Mouse (Mus musculus) gastrocnemius, postnatal 14 days (tissue): ENCODE data around the gene Mocs3. TPM values are rescaled to one million over a fixed set of nuclear protein-coding genes. Genes with fewer than 3 reads are reported as not detected.

Experiments used
- DNase-seq: peaks from one replicate; pipeline ENCODE4 v3.0.0; 2021; ENCODE audit warnings: mixed read lengths
- intact Hi-C: fragments of 180-260 bp; cut with DNase I; formaldehyde crosslinking; loops from one replicate; pipeline ENCODE4 v1.15.1; 2025; ENCODE audit warnings: low total_unique reads
- long read RNA-seq, 2 experiments: library from polyadenylated mRNA; stranded (forward); transcript quantifications; one replicate each; pipeline ENCODE4 v2.0.0; 2021
- total RNA-seq, 2 experiments: library from RNA; stranded (reverse); gene quantifications; 2 replicates each; pipeline ENCODE4 v1.2.3; 2021

The Mocs3 gene
- total RNA-seq = 1 to 10 TPM; 4.0 to 4.7 TPM
- long read RNA-seq, experiment 1, transcript Mocs3-201 (1 exons, 1,973 nt) = major isoform, 17 of 17 reads
- long read RNA-seq, experiment 1, partial matches to known transcripts = 0 of 17 reads
- long read RNA-seq, experiment 1, other reads (novel, unspliced or antisense) = 0 of 17 reads
- long read RNA-seq, experiment 2, transcript Mocs3-201 (1 exons, 1,973 nt) = major isoform, 14 of 14 reads
- long read RNA-seq, experiment 2, partial matches to known transcripts = 0 of 14 reads
- long read RNA-seq, experiment 2, other reads (novel, unspliced or antisense) = 0 of 14 reads

- intact Hi-C loops = no loop called here
- DNase-seq = peak; percentile 84
These were observed at the start of gene Mocs3, which contains the start of the genes Gm20716 and Dpm1 for GRCm38 (mm10) chr2:168230026-168230728. Gene Mocs3, plus strand, starts transcription at chr2:168230622. Gene Gm20716, minus strand, starts transcription at chr2:168230364. Gene Dpm1, minus strand, starts transcription at chr2:168230591.

- intact Hi-C loops = no loop called here
- no peak for DNase-seq
These were observed 38.6 kb upstream of the Mocs3 start for GRCm38 (mm10) chr2:168191856-168192255.

- DNase-seq = no peak
- intact Hi-C loops = no loop called here
These were observed 36.7 kb upstream of the Mocs3 start for GRCm38 (mm10) chr2:168193685-168194084.

- intact Hi-C loops = no loop called here
- no peak for DNase-seq
These were observed 34.7 kb upstream of the Mocs3 start for GRCm38 (mm10) chr2:168195721-168196120.

- intact Hi-C loops = no loop called here
- DNase-seq = no peak
These were observed 32.0 kb upstream of the Mocs3 start for GRCm38 (mm10) chr2:168198421-168198820.

- no peak for DNase-seq
- intact Hi-C loops = no loop called here
These were observed 30.9 kb upstream of the Mocs3 start for GRCm38 (mm10) chr2:168199476-168199875.

GRCm38 (mm10) chr2:168200014-168200691 lies 30.3 kb upstream of the Mocs3 start:
- intact Hi-C loops = no loop called here
- no peak for DNase-seq

GRCm38 (mm10) chr2:168204476-168204999 lies 25.9 kb upstream of the Mocs3 start:
- no peak for DNase-seq
- intact Hi-C loops = no loop called here

GRCm38 (mm10) chr2:168205265-168205664 lies 25.2 kb upstream of the Mocs3 start:
- DNase-seq = peak; percentile 89
- intact Hi-C loops = no loop called here

- DNase-seq = peak; percentile 21
- intact Hi-C loops = no loop called here
These were observed 24.5 kb upstream of the Mocs3 start for GRCm38 (mm10) chr2:168205681-168206631.

- intact Hi-C loops = no loop called here
- peak; percentile 97 for DNase-seq
These were observed 23.4 kb upstream of the Mocs3 start, which contains the start of gene Adnp for GRCm38 (mm10) chr2:168206725-168207644. Gene Adnp, minus strand, starts transcription at chr2:168207112.

GRCm38 (mm10) chr2:168207883-168208282 lies 22.5 kb upstream of the Mocs3 start:
- intact Hi-C loops = no loop called here
- DNase-seq = no peak

- DNase-seq = no peak
- intact Hi-C loops = loop anchor here (5.0 kb wide), 1 partner anchor 102 kb away; no protein-coding TSS in a partner anchor
These were observed 16.5 kb upstream of the Mocs3 start for GRCm38 (mm10) chr2:168213788-168214397.

GRCm38 (mm10) chr2:168223326-168223725 lies 7.1 kb upstream of the Mocs3 start:
- intact Hi-C loops = no loop called here

GRCm38 (mm10) chr2:168229116-168230025 lies 1.1 kb upstream of the Mocs3 start:
- DNase-seq = peak; percentile 32
- intact Hi-C loops = no loop called here

More at GRCm38 (mm10) chr2:168223326-168223725, 7.1 kb upstream of the Mocs3 start:
- DNase-seq = no peak

- intact Hi-C loops = no loop called here
- peak; percentile 34 for DNase-seq
These were observed 500 bp downstream of the Mocs3 start for GRCm38 (mm10) chr2:168230773-168231470.
